Mouse (Mus musculus) stomach, postnatal 0 days (tissue): ENCODE results near the gene Wwox. TPM values are rescaled to one million over a fixed set of nuclear protein-coding genes. Genes with fewer than 3 reads are reported as not detected.

Experiments used
- ATAC-seq: fragments of 200-750 bp; cut with Nextera tagmentation; 2 replicates; pipeline ENCODE4 v1.8.0; 2017; ENCODE audit not compliant: low FRiP score, low TSS enrichment
- DNase-seq: peaks from one replicate; pipeline ENCODE4 v3.0.0-alpha.2; 2016; ENCODE audit warnings: low spot score
- H3K27ac ChIP-seq: fragments of 300-500 bp; sonication (generic); replicated peaks from 2 replicates; pipeline ENCODE4 v1.5.1; 2014; ENCODE audit warnings: mild to moderate bottlenecking, control low read depth
- H3K27me3 ChIP-seq: fragments of 300-500 bp; sonication (generic); 2 replicates; pipeline ENCODE4 v1.6.1; 2014; ENCODE audit warnings: low read length; ENCODE audit not compliant: control insufficient read depth, insufficient read depth
- H3K36me3 ChIP-seq: fragments of 300-500 bp; sonication (generic); 2 replicates; pipeline ENCODE4 v1.6.1; 2014; ENCODE audit warnings: low read length, mixed read lengths; ENCODE audit not compliant: control insufficient read depth, insufficient read depth
- H3K4me1 ChIP-seq: fragments of 300-500 bp; sonication (generic); replicated peaks from 2 replicates; pipeline ENCODE4 v1.6.1; 2014; ENCODE audit warnings: antibody characterized with exemption; ENCODE audit not compliant: control insufficient read depth, insufficient read depth
- H3K4me2 ChIP-seq: fragments of 300-500 bp; sonication (generic); replicated peaks from 2 replicates; pipeline ENCODE4 v1.6.1; 2014; ENCODE audit warnings: low read depth, mild to moderate bottlenecking, control low read depth, moderate library complexity
- H3K4me3 ChIP-seq: fragments of 300-500 bp; sonication (generic); 2 replicates; pipeline ENCODE4 v1.5.1; 2014; ENCODE audit warnings: low read depth, low read length, control low read depth
- H3K9ac ChIP-seq: fragments of 300-500 bp; sonication (generic); 2 replicates; pipeline ENCODE4 v1.6.1; 2014; ENCODE audit warnings: mild to moderate bottlenecking, low read length, control low read depth, mixed read lengths
- H3K9me3 ChIP-seq: fragments of 300-500 bp; sonication (generic); 2 replicates; pipeline ENCODE4 v1.6.1; 2016; ENCODE audit warnings: low read length; ENCODE audit not compliant: control insufficient read depth
- CTCF ChIP-seq: IDR thresholded peaks from 2 replicates; pipeline ENCODE4 v1.5.1; 2016; ENCODE audit warnings: antibody characterized with exemption, low read depth, mild to moderate bottlenecking, moderate library complexity
- EP300 ChIP-seq: optimal IDR thresholded peaks from 2 replicates; pipeline ENCODE3; 2016; ENCODE audit warnings: antibody characterized with exemption
- WGBS: fragments of 180-500 bp; shearing (Covaris S2); extraction: QIAGEN DNeasy Blood & Tissue Kit; methylation state at CpG from one replicate; pipeline ENCODE4 v1.1.7; 2014; 5-methylcytosine and 5-hydroxymethylcytosine counted together
- polyA plus RNA-seq: library from polyadenylated mRNA; unstranded; fragments of >200 nt; fragmentation: Nextera tagmentation; extraction: Ambion mirVana; gene quantifications from 2 replicates; pipeline ENCODE4 v1.2.1, GENCODE M21; 2015

The Wwox gene
- polyA plus RNA-seq, 1 experiment from 2014 or later, result 9.2 TPM

- no peaks in the 10 kb centered on the region for H3K9me3 ChIP-seq
- ATAC-seq (no peak), DNase-seq (no peak)
- no peak overlapping the region for H3K27ac ChIP-seq
- no peaks in the 10 kb centered on the region for H3K27me3 ChIP-seq
- no peak overlapping the region for H3K4me2 ChIP-seq
- H3K4me3 ChIP-seq, result no peak overlapping the region
- no peaks in the 10 kb centered on the region for H3K36me3 ChIP-seq
- WGBS, result 63% methylated on average over 16 of the region's 16 CpGs
- no peaks in the 10 kb centered on the region for H3K4me1 ChIP-seq
- H3K9ac ChIP-seq, result no peak overlapping the region
- TF ChIP-seq EP300 (no peak), CTCF (no peak)
Measured at GRCm38 (mm10) chr8:114499448-114500144, 60.1 kb downstream of the Wwox start.

GRCm38 (mm10) chr8:114501906-114502305 lies 62.5 kb downstream of the Wwox start:
- H3K9ac ChIP-seq, result no peak overlapping the region
- no peak overlapping the region for H3K4me2 ChIP-seq
- H3K27ac ChIP-seq, result no peak overlapping the region
- no peak overlapping the region for H3K4me3 ChIP-seq
- DNase-seq (no peak), ATAC-seq (no peak)
- TF ChIP-seq EP300 (no peak), CTCF (no peak)
- 72% methylated on average over 6 of the region's 6 CpGs for WGBS
- no peaks in the 10 kb centered on the region for H3K36me3 ChIP-seq
- no peaks in the 10 kb centered on the region for H3K27me3 ChIP-seq
- no peaks in the 10 kb centered on the region for H3K4me1 ChIP-seq
- H3K9me3 ChIP-seq, result no peaks in the 10 kb centered on the region

- Histone ChIP-seq H3K27ac (no peak overlapping the region), H3K36me3 (no peaks in the 10 kb centered on the region), H3K9me3 (no peaks in the 10 kb centered on the region), H3K4me2 (no peak overlapping the region), H3K9ac (no peak overlapping the region), H3K27me3 (no peaks in the 10 kb centered on the region), H3K4me1 (no peaks in the 10 kb centered on the region), H3K4me3 (no peak overlapping the region)
- WGBS, result 92% methylated on average over 3 of the region's 3 CpGs
- TF ChIP-seq CTCF, result no peak
- TF ChIP-seq EP300, result no peak
- ATAC-seq (no peak), DNase-seq (no peak)
Measured at GRCm38 (mm10) chr8:114503196-114503595, 63.7 kb downstream of the Wwox start.

- Histone ChIP-seq H3K9me3 (no peaks in the 10 kb centered on the region), H3K9ac (no peak overlapping the region), H3K4me2 (peak overlapping the region; percentile 1; the same call in 1 of the 2 replicates), H3K36me3 (no peaks in the 10 kb centered on the region), H3K4me1 (no peaks in the 10 kb centered on the region), H3K4me3 (no peak overlapping the region), H3K27ac (no peak overlapping the region), H3K27me3 (no peaks in the 10 kb centered on the region)
- 42% methylated on average over 11 of the region's 11 CpGs for WGBS
- TF ChIP-seq CTCF, result no peak
- TF ChIP-seq EP300, result no peak
- DNase-seq, result no peak
- ATAC-seq, result 0 out of 2 replicates have a peak, but pooled peaks have one; percentile 2
Measured at GRCm38 (mm10) chr8:114504889-114505288, 65.4 kb downstream of the Wwox start.

- TF ChIP-seq EP300 (no peak), CTCF (no peak)
- WGBS, result 58% methylated on average over 18 of the region's 18 CpGs
- Histone ChIP-seq H3K9me3 (no peaks in the 10 kb centered on the region), H3K4me3 (no peak overlapping the region), H3K27me3 (no peaks in the 10 kb centered on the region), H3K27ac (no peak overlapping the region), H3K4me1 (no peaks in the 10 kb centered on the region), H3K36me3 (no peaks in the 10 kb centered on the region), H3K4me2 (0 out of 2 replicates have a peak overlapping the region, but pooled peaks have one; percentile 1), H3K9ac (no peak overlapping the region)
- ATAC-seq (no peak), DNase-seq (no peak)
Measured at GRCm38 (mm10) chr8:114505351-114506347, 66.2 kb downstream of the Wwox start.
